Mouse (Mus musculus) E14TG2a.4 (cell line): ENCODE results near the gene Pex11g.

Experiments
- H3K27me3 ChIP-seq: 2 replicates; pipeline ENCODE4 v1.6.1; 2014; ENCODE audit warnings: low read length, control low read depth; ENCODE audit not compliant: insufficient read depth
- H3K36me3 ChIP-seq: 2 replicates; pipeline ENCODE4 v1.6.1; 2014; ENCODE audit warnings: low read length, control low read depth; ENCODE audit not compliant: insufficient read depth
- H3K4me1 ChIP-seq: replicated peaks from 2 replicates; pipeline ENCODE4 v1.6.1; 2014; ENCODE audit warnings: low read depth, low read length, control low read depth
- H3K4me3 ChIP-seq: replicated peaks from 2 replicates; pipeline ENCODE4 v1.5.1; 2014; ENCODE audit warnings: mild to moderate bottlenecking, low read length
- H3K9me3 ChIP-seq: 2 replicates; pipeline ENCODE4 v1.6.1; 2014; ENCODE audit warnings: low read length, control low read depth
- CTCF ChIP-seq: conservative IDR thresholded peaks from 2 replicates; pipeline ENCODE4 v1.5.1; 2014; ENCODE audit warnings: low read length
- NANOG ChIP-seq: IDR thresholded peaks from 2 replicates; pipeline ENCODE4 v1.6.1; 2014; ENCODE audit warnings: borderline replicate concordance, low read length, mixed read lengths
- POU5F1 ChIP-seq: IDR thresholded peaks from 2 replicates; pipeline ENCODE4 v1.6.1; 2014; ENCODE audit warnings: low read length, borderline replicate concordance

Pex11g gene

DNA sequence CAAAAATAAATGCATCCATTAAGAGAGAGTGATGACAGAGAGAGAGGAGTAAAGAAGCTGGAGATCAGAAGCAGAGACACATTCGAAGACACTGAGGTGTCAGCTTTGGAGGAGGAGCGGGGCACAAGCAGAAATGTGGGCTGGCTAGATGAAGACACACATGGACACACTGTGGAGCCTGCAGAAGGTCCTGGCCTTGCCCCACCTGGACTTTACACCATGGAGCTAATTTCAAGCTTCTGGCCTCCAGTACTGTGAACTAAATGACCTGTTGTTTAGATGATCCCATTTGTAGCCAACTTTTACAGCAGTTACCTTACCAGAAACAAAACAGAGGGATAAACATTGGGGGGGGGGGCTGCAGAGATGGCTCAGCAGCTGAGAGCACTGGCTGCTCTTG lies 4.2 kb downstream of the Pex11g start:
- no peak overlapping the region for H3K4me3 ChIP-seq
- no peaks in the 10 kb centered on the region for H3K9me3 ChIP-seq
- H3K27me3 ChIP-seq, result no peaks in the 10 kb centered on the region
- peaks cover 19% of the 10 kb centered on the region for H3K36me3 ChIP-seq
- H3K4me1 ChIP-seq, result peaks cover 25% of the 10 kb centered on the region
- no peak for TF ChIP-seq CTCF
- no peak for TF ChIP-seq NANOG
- TF ChIP-seq POU5F1, result no peak

DNA sequence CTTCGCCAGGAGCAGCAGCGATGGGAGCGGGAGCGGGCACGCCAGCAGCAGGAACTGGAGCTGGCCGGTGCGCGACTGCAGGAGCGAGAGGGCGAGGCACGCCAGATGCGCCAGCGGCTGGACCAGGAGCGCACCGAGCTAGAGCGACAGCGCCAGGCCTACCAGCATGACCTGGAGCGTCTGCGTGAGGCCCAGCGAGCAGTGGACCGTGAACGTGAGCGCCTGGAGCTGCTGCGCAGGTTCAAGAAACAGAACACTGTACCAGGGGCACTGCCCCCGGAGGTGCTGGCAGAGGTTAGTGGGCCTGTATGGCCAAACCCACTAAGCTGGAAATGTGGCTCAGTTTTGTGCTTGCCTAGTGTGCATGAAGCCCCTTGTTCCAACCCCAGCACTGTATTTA lies 15.5 kb downstream of the Pex11g start:
- TF ChIP-seq NANOG (no peak), CTCF (no peak), POU5F1 (no peak)
- peaks cover 100% of the 10 kb centered on the region for H3K36me3 ChIP-seq
- peak overlapping the region; percentile 61 for H3K4me3 ChIP-seq
- peaks cover 25% of the 10 kb centered on the region for H3K4me1 ChIP-seq
- no peaks in the 10 kb centered on the region for H3K27me3 ChIP-seq
- H3K9me3 ChIP-seq, result no peaks in the 10 kb centered on the region

DNA sequence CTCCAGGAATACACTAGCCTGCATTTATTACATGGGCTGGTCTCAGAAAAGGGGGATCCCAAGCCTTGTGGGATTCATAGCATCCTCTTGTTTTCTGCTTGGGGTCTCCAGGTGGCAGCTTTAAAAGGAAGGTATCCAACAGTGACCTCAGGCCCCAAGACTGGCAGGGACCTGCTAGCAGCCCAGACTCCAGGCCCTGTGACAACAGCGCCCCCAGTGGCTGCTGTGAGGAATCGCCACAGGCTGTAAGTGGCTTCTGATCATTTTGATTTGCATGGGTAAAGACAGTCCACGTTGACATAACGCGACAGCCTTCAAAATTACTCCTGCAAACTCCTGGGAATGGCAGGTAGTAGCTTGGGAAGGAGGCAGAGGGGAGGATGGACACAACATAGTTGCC lies 16.8 kb downstream of the Pex11g start:
- no peaks in the 10 kb centered on the region for H3K27me3 ChIP-seq
- no peak for TF ChIP-seq NANOG
- TF ChIP-seq CTCF, result peak; percentile 98
- no peak for TF ChIP-seq POU5F1
- H3K4me1 ChIP-seq, result peaks cover 25% of the 10 kb centered on the region
- no peaks in the 10 kb centered on the region for H3K9me3 ChIP-seq
- H3K36me3 ChIP-seq, result peaks cover 100% of the 10 kb centered on the region
- H3K4me3 ChIP-seq, result no peak overlapping the region

- no peaks in the 10 kb centered on the region for H3K9me3 ChIP-seq
- peaks cover 29% of the 10 kb centered on the region for H3K4me1 ChIP-seq
- H3K36me3 ChIP-seq, result peaks cover 99% of the 10 kb centered on the region
- no peak for TF ChIP-seq NANOG
- no peak for TF ChIP-seq CTCF
- no peak for TF ChIP-seq POU5F1
- H3K4me3 ChIP-seq, result no peak overlapping the region
- H3K27me3 ChIP-seq, result no peaks in the 10 kb centered on the region
Observed at GRCm38 (mm10) chr8:3449226-3449625, 18.3 kb downstream of the Pex11g start.

GRCm38 (mm10) chr8:3439510-3439909 lies 28.0 kb downstream of the Pex11g start:
- Histone ChIP-seq H3K36me3 (peaks cover 97% of the 10 kb centered on the region), H3K27me3 (no peaks in the 10 kb centered on the region), H3K9me3 (no peaks in the 10 kb centered on the region), H3K4me1 (peaks cover 21% of the 10 kb centered on the region), H3K4me3 (no peak overlapping the region)
- no peak for TF ChIP-seq NANOG
- TF ChIP-seq POU5F1, result no peak
- peak; percentile 55 for TF ChIP-seq CTCF

- no peaks in the 10 kb centered on the region for H3K27me3 ChIP-seq
- no peaks in the 10 kb centered on the region for H3K9me3 ChIP-seq
- peaks cover 100% of the 10 kb centered on the region for H3K36me3 ChIP-seq
- TF ChIP-seq POU5F1, result no peak
- no peak for TF ChIP-seq NANOG
- TF ChIP-seq CTCF, result no peak
- no peak overlapping the region for H3K4me3 ChIP-seq
- peaks cover 43% of the 10 kb centered on the region for H3K4me1 ChIP-seq
Observed at GRCm38 (mm10) chr8:3436492-3436891, 31.0 kb downstream of the Pex11g start.

DNA sequence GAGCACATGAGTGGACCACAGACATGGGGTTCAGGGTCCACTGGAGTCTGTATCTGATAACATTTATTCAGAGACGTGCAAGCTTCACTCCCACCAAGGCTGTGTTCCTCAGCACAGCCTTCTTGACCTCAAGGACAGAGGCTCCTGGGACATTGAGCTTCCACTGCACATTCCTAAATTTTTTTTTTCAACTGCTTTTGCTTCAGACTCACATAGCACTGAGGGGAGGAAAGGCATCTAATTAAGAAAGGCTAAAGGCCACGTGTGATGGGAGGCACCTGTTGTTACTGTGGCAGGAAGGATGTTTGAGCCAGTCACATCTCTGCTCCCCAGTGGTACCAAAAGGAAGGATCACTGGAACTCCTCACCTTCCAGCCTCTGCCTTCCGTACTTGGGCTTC lies 36.4 kb downstream of the Pex11g start:
- TF ChIP-seq CTCF (no peak), POU5F1 (no peak), NANOG (no peak)
- peaks cover 74% of the 10 kb centered on the region for H3K4me1 ChIP-seq
- no peak overlapping the region for H3K4me3 ChIP-seq
- no peaks in the 10 kb centered on the region for H3K27me3 ChIP-seq
- no peaks in the 10 kb centered on the region for H3K9me3 ChIP-seq
- H3K36me3 ChIP-seq, result peaks cover 98% of the 10 kb centered on the region

GRCm38 (mm10) chr8:3429966-3430365 lies 37.5 kb downstream of the Pex11g start:
- Histone ChIP-seq H3K36me3 (peaks cover 95% of the 10 kb centered on the region), H3K4me3 (no peak overlapping the region), H3K9me3 (no peaks in the 10 kb centered on the region), H3K4me1 (peaks cover 85% of the 10 kb centered on the region), H3K27me3 (no peaks in the 10 kb centered on the region)
- TF ChIP-seq CTCF (no peak), NANOG (no peak)

GRCm38 (mm10) chr8:3428426-3428825 lies 39.1 kb downstream of the Pex11g start:
- TF ChIP-seq POU5F1 (no peak), CTCF (no peak), NANOG (no peak)
- peaks cover 94% of the 10 kb centered on the region for H3K36me3 ChIP-seq
- H3K9me3 ChIP-seq, result no peaks in the 10 kb centered on the region
- H3K4me3 ChIP-seq, result no peak overlapping the region
- peaks cover 92% of the 10 kb centered on the region for H3K4me1 ChIP-seq
- H3K27me3 ChIP-seq, result no peaks in the 10 kb centered on the region
